Mouse (Mus musculus): ENCODE data around the gene Cyp8b1.

Cyp8b1 gene

DNA sequence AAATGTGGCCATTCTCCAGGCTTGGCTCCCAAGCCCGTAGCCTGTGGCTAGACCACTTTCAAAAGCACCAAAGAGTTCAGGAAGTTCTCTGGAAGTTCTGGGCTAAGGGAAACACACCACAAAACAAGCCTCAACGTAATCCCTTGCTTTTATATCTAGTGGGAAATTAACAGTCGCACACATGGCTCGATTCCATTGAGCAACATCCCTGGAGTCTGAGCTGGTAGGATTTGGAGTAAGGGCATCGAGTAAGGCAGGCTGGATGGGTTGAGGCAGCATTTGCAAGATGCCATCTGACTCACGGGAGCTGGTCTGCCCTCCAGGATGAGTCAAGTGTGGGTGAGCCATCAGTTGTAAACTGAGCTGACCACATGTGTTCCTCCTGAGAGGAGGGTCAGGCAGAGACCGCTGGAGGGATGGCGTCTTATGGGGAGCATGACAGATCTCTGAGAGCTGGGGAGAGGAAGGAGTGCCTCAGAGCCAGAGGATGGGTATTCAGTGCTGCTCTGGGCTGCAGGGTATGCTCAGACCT, 1.8 kb downstream of the Cyp8b1 start:
- DNase-seq: no peak

GRCm38 (mm10) chr9:121912786-121913185, 3.3 kb downstream of the Cyp8b1 start:
- no peak for DNase-seq

DNA sequence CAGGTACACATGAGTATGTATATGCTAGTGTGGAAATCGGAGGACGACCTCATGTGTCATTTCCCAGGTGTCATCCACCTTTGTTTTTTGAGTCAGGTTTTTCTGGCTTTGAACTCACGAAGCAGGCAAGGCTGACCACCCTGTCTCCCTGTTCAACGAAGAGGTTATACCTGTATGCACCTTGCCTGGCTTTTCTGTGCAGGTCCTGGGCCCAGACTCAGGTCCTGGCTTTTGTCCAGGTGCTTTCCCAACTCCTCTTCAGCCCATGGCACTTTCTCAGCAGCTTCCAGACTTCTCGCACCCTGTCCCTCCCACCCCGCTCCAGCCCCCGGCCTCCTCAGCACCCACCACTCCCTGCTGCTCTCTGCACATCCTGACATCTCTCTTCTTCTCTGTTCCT, 4.9 kb downstream of the Cyp8b1 start:
- no peak for DNase-seq

- peak in 1 of 2 experiments; percentile 10 for DNase-seq
Observed at GRCm38 (mm10) chr9:121909635-121910034, 6.5 kb downstream of the Cyp8b1 start.

DNA sequence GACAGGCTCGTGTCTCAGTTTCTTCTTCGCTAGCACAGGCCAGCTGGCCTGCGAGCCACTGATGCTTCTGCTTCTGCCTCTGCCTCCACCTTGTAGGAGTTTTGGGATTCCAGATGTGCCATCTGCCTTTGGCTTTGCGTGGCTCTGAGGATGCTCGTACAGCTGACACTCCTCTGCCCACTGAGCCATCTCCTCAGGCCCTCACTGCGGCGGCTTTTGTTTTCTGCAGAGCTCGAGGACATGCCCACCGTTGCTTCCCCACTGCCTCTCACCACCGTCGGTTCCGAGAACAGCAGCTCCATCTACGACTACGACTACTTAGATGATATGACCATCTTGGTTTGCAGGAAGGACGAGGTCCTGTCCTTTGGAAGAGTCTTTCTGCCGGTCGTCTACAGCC, 7.8 kb downstream of the Cyp8b1 start:
- peak in 1 of 2 experiments; percentile 1 for DNase-seq

GRCm38 (mm10) chr9:121907356-121908070, 8.6 kb downstream of the Cyp8b1 start:
- peak in 1 of 2 experiments; percentile 0 for DNase-seq

- DNase-seq: peak in 1 of 2 experiments; percentile 0
Observed at GRCm38 (mm10) chr9:121906456-121906855, 9.6 kb downstream of the Cyp8b1 start.

DNA sequence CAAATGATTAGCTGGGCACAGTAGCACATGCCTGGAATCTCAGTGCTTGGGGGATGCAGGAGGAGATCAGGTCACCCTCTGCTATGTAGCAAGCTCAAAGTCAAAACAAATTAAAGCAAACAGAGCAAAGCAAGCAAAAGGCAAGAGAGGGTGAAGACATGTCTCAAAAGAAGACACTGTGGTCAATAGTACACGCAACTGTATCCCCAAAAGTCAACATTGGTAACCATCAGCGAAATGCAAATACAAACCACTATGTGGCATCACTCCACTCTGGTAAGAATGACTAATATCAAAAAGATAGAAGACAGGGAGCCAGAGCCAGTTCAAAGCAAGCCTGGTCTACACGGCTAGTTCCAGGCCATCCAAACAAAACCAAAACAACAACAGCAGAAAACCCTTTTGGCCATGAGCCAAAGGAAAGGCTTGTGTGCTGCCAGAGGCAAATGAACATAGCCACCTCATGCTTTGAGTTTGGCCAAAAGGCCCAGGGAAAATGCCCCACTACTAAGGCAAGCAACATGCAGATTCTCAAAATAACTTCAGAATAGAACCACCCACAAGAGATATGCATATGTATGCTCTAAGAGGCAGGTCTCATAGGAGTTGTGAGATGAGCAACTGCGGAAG, 10.4 kb downstream of the Cyp8b1 start:
- no peak for DNase-seq

GRCm38 (mm10) chr9:121904946-121905345, 11.2 kb downstream of the Cyp8b1 start:
- DNase-seq: no peak

- no peak for DNase-seq
Observed at GRCm38 (mm10) chr9:121904319-121904718, 11.8 kb downstream of the Cyp8b1 start.

GRCm38 (mm10) chr9:121903476-121904305, 12.4 kb downstream of the Cyp8b1 start:
- DNase-seq: peak in 1 of 2 experiments; percentile 1

- DNase-seq: peak in 1 of 2 experiments; percentile 2
Observed at GRCm38 (mm10) chr9:121901710-121902700, 14.1 kb downstream of the Cyp8b1 start.

GRCm38 (mm10) chr9:121900282-121900855, 15.7 kb downstream of the Cyp8b1 start:
- DNase-seq: peak in 1 of 2 experiments; percentile 1

GRCm38 (mm10) chr9:121899306-121899705, 16.8 kb downstream of the Cyp8b1 start:
- peak in 1 of 2 experiments; percentile 0 for DNase-seq

DNA sequence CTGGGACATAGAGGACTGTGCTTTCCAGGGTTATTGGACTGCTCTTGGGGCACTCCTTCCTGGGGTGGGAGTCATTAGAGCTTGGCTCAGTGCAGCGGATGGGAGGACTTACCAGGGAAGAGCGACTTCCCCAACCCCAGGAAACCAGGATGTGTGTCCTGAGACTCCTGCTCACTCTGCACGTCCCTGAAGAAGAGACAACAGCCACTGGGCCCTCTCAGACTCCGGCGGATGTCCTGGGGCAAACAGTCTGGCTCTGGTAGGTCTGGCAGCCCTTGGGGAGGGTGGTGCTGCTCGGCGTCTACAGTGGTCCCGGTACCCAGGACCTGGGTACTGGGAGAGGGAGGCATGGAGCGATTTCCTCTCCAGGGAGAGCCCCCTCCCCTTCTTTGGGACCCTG, 17.9 kb downstream of the Cyp8b1 start, which contains the start of gene Ackr2:
Gene Ackr2, plus strand, starts transcription at position 111 of the 400 bp plus-strand sequence.
- DNase-seq: peak in 1 of 2 experiments; percentile 2

DNA sequence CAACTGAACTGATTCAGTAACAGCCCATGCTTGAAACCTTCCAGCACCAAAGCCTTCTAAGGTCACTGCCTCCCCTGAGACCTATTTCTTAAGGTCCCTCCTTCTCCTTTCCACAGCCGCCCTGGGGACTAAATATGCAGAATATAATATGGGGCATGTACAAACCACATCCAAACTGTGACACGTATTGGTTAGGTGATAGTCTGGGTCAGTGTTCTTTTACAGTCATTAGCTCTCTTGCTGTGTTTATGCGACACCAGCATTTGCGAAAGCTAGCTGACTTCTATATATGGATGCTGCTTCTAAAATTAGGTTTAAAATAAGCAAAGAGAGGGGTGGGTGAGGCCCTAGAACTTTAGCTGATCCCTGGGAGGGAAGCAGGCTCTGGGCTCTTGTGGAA, 19.3 kb downstream of the Cyp8b1 start:
- no peak for DNase-seq

GRCm38 (mm10) chr9:121895392-121895993, 20.6 kb downstream of the Cyp8b1 start:
- no peak for DNase-seq

- no peak for DNase-seq
Observed at GRCm38 (mm10) chr9:121894447-121894846, 21.7 kb downstream of the Cyp8b1 start.

DNA sequence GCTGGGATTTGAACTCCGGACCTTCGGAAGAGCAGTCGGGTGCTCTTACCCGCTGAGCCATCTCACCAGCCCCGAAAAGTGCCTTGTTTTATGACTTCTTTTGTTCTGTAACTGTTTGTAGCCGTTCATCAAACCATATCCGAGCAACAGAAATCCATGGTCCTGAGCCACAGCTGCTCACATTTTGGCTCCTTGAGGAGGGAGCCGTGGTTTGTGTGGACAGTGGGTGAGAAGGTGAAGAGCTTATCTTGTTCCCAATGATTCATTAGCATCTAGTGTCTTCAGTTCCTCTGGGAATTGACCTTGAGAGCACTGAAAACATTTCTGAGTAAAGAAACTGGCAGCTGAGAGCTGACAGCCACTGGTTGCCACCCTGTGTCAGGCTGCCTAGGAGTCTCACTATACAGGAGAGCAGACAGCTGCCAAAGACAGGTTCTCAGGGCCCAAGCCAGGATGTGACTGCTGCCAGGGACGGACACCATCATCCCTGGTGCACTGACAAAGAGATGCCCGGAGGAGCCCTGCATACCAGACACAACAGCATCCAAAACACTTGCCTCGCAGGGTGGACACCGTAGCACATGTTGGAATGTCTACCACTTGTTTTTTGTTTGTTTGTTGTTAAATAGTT, 23.9 kb downstream of the Cyp8b1 start:
- no peak for DNase-seq

GRCm38 (mm10) chr9:121891301-121891700, 24.8 kb downstream of the Cyp8b1 start:
- no peak for DNase-seq

Data from thymus, postnatal 36 days (tissue).